Mouse (Mus musculus) MEL (cell line): ENCODE data around the gene Mtrf1l. TPM values are rescaled to one million over a fixed set of nuclear protein-coding genes. Genes with fewer than 3 reads are reported as not detected.

Experiments
- DNase-seq: peaks from one replicate; pipeline ENCODE4 v3.0.0; 2011; ENCODE audit warnings: low read depth, low spot score
- H3K27ac ChIP-seq: 2 replicates; pipeline ENCODE4 v1.5.1; 2012; ENCODE audit warnings: low read depth, mild to moderate bottlenecking, control low read depth, low read length, moderate library complexity; ENCODE audit not compliant: control insufficient read depth
- H3K27me3 ChIP-seq, 2 experiments: fragments of 150-350 bp in 1 of 2; sonication (generic) in 1 of 2; 2 replicates each; pipeline ENCODE4 v1.6.1; 2012; ENCODE audit warnings: low read length in 2 of 2, mild to moderate bottlenecking in 2 of 2, improper control_type of control experiment in 1 of 2, moderate library complexity in 1 of 2; ENCODE audit not compliant: insufficient read depth in 2 of 2, control insufficient read depth in 1 of 2
- H3K36me3 ChIP-seq, 2 experiments: 2 replicates each; pipeline ENCODE4 v1.6.1; 2012 to 2014; ENCODE audit warnings: low read length in 2 of 2, improper control_type of control experiment in 1 of 2, inconsistent platforms in 1 of 2, mild to moderate bottlenecking in 1 of 2; ENCODE audit not compliant: insufficient read depth in 2 of 2, control insufficient read depth in 1 of 2
- H3K4me1 ChIP-seq, 2 experiments: fragments of 150-350 bp in 1 of 2; sonication (generic) in 1 of 2; 2 replicates each; pipeline ENCODE4 v1.6.1; 2012; ENCODE audit warnings: low read length in 2 of 2, improper control_type of control experiment in 1 of 2, mild to moderate bottlenecking in 1 of 2; ENCODE audit not compliant: insufficient read depth in 2 of 2, control insufficient read depth in 1 of 2
- H3K4me3 ChIP-seq, 2 experiments: fragments of 150-350 bp in 1 of 2; sonication (generic) in 1 of 2; 2 replicates each; pipeline ENCODE4 v1.5.1; 2012; ENCODE audit warnings: low read depth in 2 of 2, low read length in 2 of 2, mild to moderate bottlenecking in 2 of 2, moderate library complexity in 2 of 2, control low read depth in 1 of 2, improper control_type of control experiment in 1 of 2; ENCODE audit not compliant: control insufficient read depth in 1 of 2, insufficient read depth in 1 of 2
- H3K79me2 ChIP-seq: 2 replicates; pipeline ENCODE4 v1.6.1; 2012; ENCODE audit warnings: mild to moderate bottlenecking, low read length, moderate library complexity; ENCODE audit not compliant: control insufficient read depth, poor library complexity, insufficient read depth
- H3K9ac ChIP-seq: 2 replicates; pipeline ENCODE4 v1.6.1; 2012; ENCODE audit warnings: low read depth, mild to moderate bottlenecking, control low read depth, low read length, moderate library complexity; ENCODE audit not compliant: control insufficient read depth, poor library complexity, severe bottlenecking
- H3K9me3 ChIP-seq: fragments of 150-350 bp; sonication (generic); replicated peaks from 2 replicates; pipeline ENCODE4 v1.6.1; 2012; ENCODE audit warnings: mild to moderate bottlenecking, low read length, improper control_type of control experiment, moderate library complexity; ENCODE audit not compliant: insufficient read depth
- BHLHE40 ChIP-seq: IDR thresholded peaks from 2 replicates; pipeline ENCODE4 v1.6.1; 2012; ENCODE audit warnings: low read depth, mild to moderate bottlenecking, inconsistent platforms, low read length, improper control_type of control experiment, borderline replicate concordance
- E2F4 ChIP-seq: IDR thresholded peaks from 2 replicates; pipeline ENCODE4 v1.6.1; 2011; ENCODE audit warnings: low read depth, low read length, improper control_type of control experiment, borderline replicate concordance
- ELF1 ChIP-seq: IDR thresholded peaks from 2 replicates; pipeline ENCODE4 v1.6.1; 2014; ENCODE audit warnings: low read depth, mild to moderate bottlenecking, inconsistent platforms, low read length, improper control_type of control experiment, moderate library complexity
- EP300 ChIP-seq, 2 experiments: IDR thresholded peaks; 2 replicates each; pipeline ENCODE4 v1.6.1; 2011; ENCODE audit warnings: improper control_type of control experiment in 2 of 2, low read length in 2 of 2, low read depth in 1 of 2, mild to moderate bottlenecking in 1 of 2
- HCFC1 ChIP-seq: IDR thresholded peaks from 2 replicates; pipeline ENCODE4 v1.6.1; 2012; ENCODE audit warnings: low read depth, mild to moderate bottlenecking, inconsistent platforms, low read length, improper control_type of control experiment, moderate library complexity
- JUND ChIP-seq: IDR thresholded peaks from 2 replicates; pipeline ENCODE4 v1.6.1; 2011; ENCODE audit warnings: low read depth, mild to moderate bottlenecking, improper control_type of control experiment, low read length
- KAT2A ChIP-seq: conservative IDR thresholded peaks from 2 replicates; pipeline ENCODE4 v1.6.1; 2012; ENCODE audit warnings: low read depth, low read length, improper control_type of control experiment, inconsistent platforms
- MAFK ChIP-seq: IDR thresholded peaks from 2 replicates; pipeline ENCODE4 v1.6.1; 2011; ENCODE audit warnings: low read depth, mild to moderate bottlenecking, low read length, improper control_type of control experiment, borderline replicate concordance
- MAX ChIP-seq: IDR thresholded peaks from 2 replicates; pipeline ENCODE4 v1.6.1; 2011; ENCODE audit warnings: low read length, improper control_type of control experiment
- MEF2A ChIP-seq: IDR thresholded peaks from 2 replicates; pipeline ENCODE4 v1.6.1; 2014; ENCODE audit warnings: low read depth, mild to moderate bottlenecking, inconsistent platforms, low read length, improper control_type of control experiment; ENCODE audit not compliant: poor library complexity, insufficient replicate concordance, severe bottlenecking; ENCODE audit errors: extremely low read depth
- MYB ChIP-seq: IDR thresholded peaks from 2 replicates; pipeline ENCODE4 v1.6.1; 2011; ENCODE audit warnings: mild to moderate bottlenecking, low read depth, low read length, improper control_type of control experiment
- NELFE ChIP-seq: IDR thresholded peaks from 2 replicates; pipeline ENCODE4 v1.6.1; 2011; ENCODE audit warnings: low read depth, low read length, improper control_type of control experiment
- POLR2AphosphoS2 ChIP-seq: IDR thresholded peaks from 2 replicates; pipeline ENCODE4 v1.6.1; 2011; ENCODE audit warnings: low read length, improper control_type of control experiment
- POLR2AphosphoS5 ChIP-seq: IDR thresholded peaks from 2 replicates; pipeline ENCODE4 v1.6.1; 2012; ENCODE audit warnings: low read depth, borderline replicate concordance, mild to moderate bottlenecking, inconsistent platforms, low read length, moderate library complexity, mixed read lengths
- SMC3 ChIP-seq: IDR thresholded peaks from 2 replicates; pipeline ENCODE4 v1.6.1; 2011; ENCODE audit warnings: low read depth, low read length, improper control_type of control experiment
- TAL1 ChIP-seq: IDR thresholded peaks from 2 replicates; pipeline ENCODE4 v1.6.1; 2012; ENCODE audit warnings: mild to moderate bottlenecking, inconsistent platforms, low read length, moderate library complexity, mixed read lengths
- TBP ChIP-seq: IDR thresholded peaks from 2 replicates; pipeline ENCODE4 v1.8.0; 2011; ENCODE audit warnings: low read depth, low read length, improper control_type of control experiment
- USF2 ChIP-seq, 2 experiments: IDR thresholded peaks; 2 replicates each; pipeline ENCODE4 v1.6.1; 2011 to 2012; ENCODE audit warnings: improper control_type of control experiment in 2 of 2, low read length in 2 of 2, borderline replicate concordance in 1 of 2, inconsistent platforms in 1 of 2, low read depth in 1 of 2, mild to moderate bottlenecking in 1 of 2; ENCODE audit not compliant: insufficient read depth in 1 of 2
- ZKSCAN1 ChIP-seq: IDR thresholded peaks from 2 replicates; pipeline ENCODE4 v1.6.1; 2012; ENCODE audit warnings: low read depth, mild to moderate bottlenecking, inconsistent platforms, low read length, improper control_type of control experiment, moderate library complexity
- polyA plus RNA-seq, 2 experiments: library from polyadenylated mRNA; stranded (reverse) in 1 of 2; unstranded in 1 of 2; fragments of >175 nt in 1 of 2; fragments of >200 nt in 1 of 2; gene quantifications; 2 replicates each; pipeline versions ENCODE4 v1.2.1 to v1.2.4; 2012; ENCODE audit warnings: low replicate concordance in 2 of 2, low read depth in 1 of 2; ENCODE audit not compliant: insufficient read length in 2 of 2, insufficient read depth in 1 of 2, missing spikeins in 1 of 2
- total RNA-seq: library from RNA; depleted of rRNA; stranded (reverse); fragments of 300-350 nt; gene quantifications from 2 replicates; pipeline ENCODE4 v1.2.3, GENCODE M21; 2012

The Mtrf1l gene
- total and polyA plus RNA-seq, 3 experiments: 4.6 to 5.6 TPM; not detected in 1

- DNase-seq: no peak
- H3K36me3 ChIP-seq: no peaks in the 10 kb centered on the region
- no peak overlapping the region for H3K4me3 ChIP-seq
- H3K9me3 ChIP-seq: no peaks in the 10 kb centered on the region
- no peaks in the 10 kb centered on the region; a peak in 1 of 4 replicates for H3K27me3 ChIP-seq
- H3K4me1 ChIP-seq: no peaks in the 10 kb centered on the region
- TF ChIP-seq HCFC1 (no peak), JUND (no peak), MAFK (no peak), POLR2AphosphoS2 (no peak)
- no peak overlapping the region for H3K27ac ChIP-seq
- H3K79me2 ChIP-seq: no peaks in the 10 kb centered on the region
- H3K9ac ChIP-seq: no peak overlapping the region
These were observed 39.0 kb upstream of the Mtrf1l start for GRCm38 (mm10) chr10:5862669-5863068.

DNA sequence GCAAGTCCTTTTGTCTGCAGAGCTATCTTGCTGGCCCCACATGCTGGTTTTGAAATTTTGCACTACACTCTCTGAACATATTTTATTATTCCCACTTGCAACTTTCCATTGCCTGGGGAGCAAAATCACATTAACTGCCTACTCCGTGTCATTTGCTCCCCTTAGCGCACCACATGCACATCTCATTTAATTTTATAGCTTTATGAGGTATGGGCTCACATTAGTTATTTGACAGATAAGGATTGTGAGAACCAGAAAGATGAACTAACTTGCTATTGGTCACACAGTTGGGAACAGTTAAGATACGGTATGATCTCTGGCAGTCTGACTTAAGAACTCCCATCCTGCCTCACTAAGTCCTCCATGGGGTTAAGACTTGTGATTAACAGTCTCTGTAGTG lies 37.1 kb upstream of the Mtrf1l start:
- H3K4me3 ChIP-seq: no peak overlapping the region
- H3K9ac ChIP-seq: no peak overlapping the region
- no peaks in the 10 kb centered on the region for H3K4me1 ChIP-seq
- H3K79me2 ChIP-seq: no peaks in the 10 kb centered on the region
- no peak for DNase-seq
- H3K27me3 ChIP-seq: no peaks in the 10 kb centered on the region; a peak in 1 of 4 replicates
- H3K27ac ChIP-seq: no peak overlapping the region
- no peak for TF ChIP-seq JUND
- no peak for TF ChIP-seq MAX
- TF ChIP-seq ZKSCAN1: no peak
- TF ChIP-seq NELFE: no peak
- TF ChIP-seq POLR2AphosphoS5: no peak
- TF ChIP-seq HCFC1: no peak
- TF ChIP-seq EP300 (IDR thresholded peaks at IDR 0.05; ENCODE audit: low read depth in 1 of 2, low read length in 2 of 2): no peak
- TF ChIP-seq MAFK: no peak
- TF ChIP-seq KAT2A: no peak
- TF ChIP-seq USF2 (IDR thresholded peaks at IDR 0.05; ENCODE audit: borderline replicate concordance in 1 of 2, insufficient read depth in 1 of 2, low read depth in 1 of 2, low read length in 2 of 2): no peak
- no peak for TF ChIP-seq BHLHE40
- no peak for TF ChIP-seq MEF2A
- no peak for TF ChIP-seq SMC3
- no peak for TF ChIP-seq E2F4
- no peak for TF ChIP-seq ELF1
- TF ChIP-seq MYB: no peak
- no peak for TF ChIP-seq TBP
- no peak for TF ChIP-seq TAL1
- TF ChIP-seq, all 39 proteins: peak for 0
- Histone ChIP-seq H3K9me3 (no peaks in the 10 kb centered on the region), H3K36me3 (no peaks in the 10 kb centered on the region)
